ENCODE assay signal across 8 mouse cellular contexts in the genomic region with DNA sequence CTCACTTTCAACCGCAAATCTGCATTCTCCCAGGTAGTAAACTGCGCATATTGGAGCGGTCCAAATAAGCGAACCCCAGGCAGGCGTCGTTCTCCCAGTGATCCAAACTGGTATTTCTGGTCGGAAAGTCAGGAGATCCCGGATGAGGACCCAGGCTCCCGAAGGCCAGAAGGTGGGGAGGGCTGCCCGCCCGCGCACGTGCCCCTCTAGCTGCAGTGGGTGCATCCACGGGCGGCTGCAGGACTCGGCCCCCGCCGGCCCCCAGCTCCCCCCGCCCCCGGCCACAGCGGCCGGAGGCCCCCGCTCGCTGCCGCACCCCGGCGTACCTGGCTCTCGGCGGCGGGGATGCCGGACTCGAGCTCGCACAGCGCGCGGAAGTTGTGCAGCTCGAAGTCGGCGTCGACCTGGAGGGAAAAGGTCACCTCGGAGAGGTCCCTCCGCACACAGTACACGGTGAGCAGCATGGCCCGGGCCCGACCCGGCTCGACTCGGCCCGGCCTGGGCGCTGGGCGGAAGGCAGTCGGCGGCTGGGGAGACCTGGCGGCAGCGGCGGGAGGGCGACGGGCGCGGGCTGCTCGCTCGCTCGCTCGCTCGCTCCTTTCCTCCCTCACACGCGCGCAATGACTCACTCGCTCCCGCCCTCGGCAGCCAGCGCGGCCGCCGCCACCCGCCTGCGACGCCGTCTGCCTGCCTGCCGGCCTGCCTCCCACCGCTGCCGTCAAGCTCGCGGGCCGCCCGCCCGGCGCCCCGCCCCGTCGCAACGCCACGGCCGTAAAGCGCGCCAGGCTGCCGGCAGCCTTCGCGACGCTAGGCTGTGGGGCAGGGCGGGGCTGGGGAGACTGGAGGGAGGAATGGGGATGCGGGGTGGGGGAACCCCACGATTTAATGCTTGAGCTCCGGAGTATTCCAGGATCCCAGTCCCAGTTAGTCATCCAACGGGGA. TPM values are rescaled to one million over a fixed set of nuclear protein-coding genes. Genes with fewer than 3 reads are reported as not detected.
A peak's percentile ranks its signal among the peaks of the same experiment; 100 is the strongest.
DNase-seq lines count a peak whose midpoint lies in the region; ATAC-seq and TF ChIP-seq lines count a peak whose summit lies in the region.

A gene (minus strand): TSS at position 689 of the 942 bp plus-strand sequence.

- in situ Hi-C loops in Patski (cut with MboI; ENCODE audit: low pct_unique_long_range_greater_than_20kb), result no loop called here

- CTCF ChIA-PET in Patski (lab: Charles Lee), result interaction anchor here (1.3 kb wide), 1 partner anchor 53 kb away, joined by 3 read pairs; no protein-coding TSS in a partner anchor

- H3K4me2 ChIP-seq in hindbrain, embryonic 14.5 days (replicated peaks), result peak within 1 kb of the TSS; percentile 90

- H3K27me3 ChIP-seq in Patski, result no peaks in the 10 kb centered on the region
- no peaks in the 10 kb centered on the region for H3K27me3 ChIP-seq in hindbrain, embryonic 14.5 days (ENCODE audit: control insufficient read depth, insufficient read depth, low read length)

- POLR2A ChIA-PET in Patski (lab: Charles Lee), result interaction anchor here (0.6 to 1.3 kb wide), 2 partner anchors 12 to 463 kb away, joined by 3 to 4 read pairs; no protein-coding TSS in a partner anchor

- peak; percentile 88 for ATAC-seq in Patski
- peak; percentile 93 for ATAC-seq in hindbrain, embryonic 14.5 days (ENCODE audit: low FRiP score)

- H3K9ac ChIP-seq in hindbrain, embryonic 14.5 days, result peak within 1 kb of the TSS; percentile 97

- WGBS in hindbrain, embryonic 14.5 days, result under 1% methylated on average over 86 of the region's 105 CpGs

- peak within 1 kb of the TSS; percentile 89 for H3K27ac ChIP-seq in hindbrain, embryonic 14.5 days

- TF ChIP-seq CTCF in Patski (IDR thresholded peaks at IDR 0.05), result no peak

- H3K4me1 ChIP-seq in hindbrain, embryonic 14.5 days (replicated peaks; ENCODE audit: control insufficient read depth, insufficient read depth, low read length), result peaks cover 20% of the 10 kb centered on the region

- no peaks in the 10 kb centered on the region for H3K36me3 ChIP-seq in hindbrain, embryonic 14.5 days (replicated peaks; ENCODE audit: control insufficient read depth, insufficient read depth)

- H3K9me3 ChIP-seq in hindbrain, embryonic 14.5 days (ENCODE audit: control insufficient read depth, low read length), result no peaks in the 10 kb centered on the region

- peak within 1 kb of the TSS; percentile 100 for H3K4me3 ChIP-seq in hindbrain, embryonic 14.5 days (replicated peaks; ENCODE audit: low read length)

- DNase-seq in Patski (ENCODE audit: low read depth, low spot score), result no peak
- peak; percentile 94 to 96 for DNase-seq in cerebellum, postnatal 14 days
- DNase-seq in frontal cortex, postnatal 25 days (ENCODE audit: low spot score in 2 of 2), result peak; percentile 74 to 80
- DNase-seq in hindbrain, embryonic 14.5 days (ENCODE audit: low spot score), result peak; percentile 93
- peak; percentile 86 for DNase-seq in left cerebral cortex, adult 11 months (ENCODE audit: low spot score)
- peak; percentile 95 to 97 for DNase-seq in lung, postnatal 4 days
- DNase-seq in retina, postnatal 7 days (ENCODE audit: low read depth, low spot score), result peak; percentile 82
- DNase-seq in urinary bladder, adult 2 months (ENCODE audit: low spot score), result peak; percentile 82

RNA-seq across cellular contexts. Expression of the gene that starts here (rescaled TPM):
- 16.6 TPM for polyA plus RNA-seq in Patski (2021)
- polyA plus RNA-seq in hindbrain, embryonic 14.5 days (2014; fragmentation: Nextera tagmentation; extraction: Ambion mirVana), result 12.0 and 12.1 TPM in 2 replicates
- polyA plus RNA-seq in urinary bladder, adult 2 months (2012; rRNA removed), result 38.9 and 40.9 TPM in 2 replicates
